Mouse (Mus musculus) lung, postnatal 4 days (tissue): Measurements from ENCODE around the gene Vmn1r76.

Experiments
- DNase-seq, 2 experiments: peaks; one replicate each; pipeline ENCODE4 v3.0.0; 2021

The Vmn1r76 gene

DNA sequence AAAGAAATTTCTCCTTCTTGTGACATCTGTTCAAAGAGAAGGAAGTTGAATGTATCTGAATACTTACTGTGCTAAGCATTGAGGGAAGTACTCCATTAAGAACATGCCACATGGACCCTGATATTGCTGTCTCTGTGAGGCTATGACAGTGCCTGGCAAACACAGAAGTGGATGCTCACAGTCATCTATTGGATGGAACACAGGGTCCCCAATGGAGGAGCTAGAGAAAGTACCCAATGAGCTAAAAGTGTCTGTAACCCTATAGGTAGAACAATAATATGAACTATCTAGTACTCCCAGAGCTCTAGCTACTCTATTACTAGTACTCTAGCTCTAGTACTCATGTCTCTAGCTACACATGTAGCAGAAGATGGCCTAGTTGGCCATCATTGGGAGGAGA is at the start of gene Vmn1r76:
Vmn1r76 (minus strand) TSS at position 101 of the 400 bp plus-strand sequence.
- DNase-seq, result no peak

GRCm38 (mm10) chr7:11972611-11973010 is 34.6 kb upstream of the Vmn1r76 start:
- DNase-seq, result no peak

DNA sequence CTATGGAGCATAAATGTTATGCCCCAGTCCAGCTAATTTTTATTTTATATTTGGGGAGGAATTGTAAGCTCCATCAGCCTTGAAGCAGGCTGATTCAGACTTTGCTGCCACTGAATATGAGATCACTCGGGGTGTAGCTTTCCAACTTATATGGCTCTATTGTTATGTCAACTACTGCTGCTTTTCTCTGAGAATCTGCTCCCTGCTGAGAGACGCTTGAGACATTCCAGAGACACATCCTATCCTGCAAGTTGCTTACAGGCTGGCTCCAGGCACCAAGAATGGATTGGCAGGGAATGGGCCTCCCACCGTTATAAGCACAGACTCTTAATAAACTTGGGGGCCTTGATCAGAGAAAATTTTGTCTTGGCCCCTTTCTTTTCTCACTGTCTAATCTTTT is 10.0 kb upstream of the Vmn1r76 start:
- DNase-seq, result no peak

- DNase-seq, result no peak
Observed at GRCm38 (mm10) chr7:11874330-11874729, 63.7 kb downstream of the Vmn1r76 start, which contains the start of gene Vmn1r75. Vmn1r75 (plus strand) TSS chr7:11874630.
